Mouse (Mus musculus): ENCODE measurements around the gene Lrrc41.

DNA sequence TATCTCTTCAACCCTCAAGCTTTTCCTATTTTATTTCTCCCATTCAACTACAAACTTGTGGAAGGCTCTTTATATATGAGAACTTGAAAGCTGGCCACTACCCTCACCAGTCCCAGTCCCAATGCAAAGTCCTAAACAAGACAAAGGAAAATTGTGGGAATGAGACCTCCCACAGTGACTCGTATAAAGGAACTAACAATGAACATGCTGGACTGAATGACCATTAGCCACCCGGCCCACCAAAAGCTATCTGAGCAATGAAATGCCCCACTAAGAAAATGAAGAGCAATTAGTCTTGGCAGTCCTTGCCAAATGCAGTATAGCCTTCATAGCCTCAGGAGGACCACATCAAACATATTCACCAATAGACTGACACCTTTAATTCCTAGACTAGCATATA, 36.4 kb downstream of the Lrrc41 start:
- TF ChIP-seq CTCF (IDR thresholded peaks at IDR 0.05; ENCODE audit: control insufficient read depth, insufficient read depth, insufficient replicate concordance, low read depth, low read length) = no peak
- no peak for TF ChIP-seq POLR2A (IDR thresholded peaks at IDR 0.05; ENCODE audit: control insufficient read depth, low read depth, low read length)

Measured in testis, adult 2 months (tissue).